Mouse (Mus musculus) embryo, embryonic 10 days (tissue): ENCODE measurements around the gene Nxt1.

ENCODE experiments used
- DNase-seq: peaks from one replicate; pipeline ENCODE4 v3.0.0-alpha.2; 2015; ENCODE audit warnings: low spot score

The Nxt1 gene

GRCm38 (mm10) chr2:148672199-148673096 is at the start of gene Nxt1:
Gene Nxt1 (plus strand): TSS chr2:148672601.
- peak; percentile 97 for DNase-seq

GRCm38 (mm10) chr2:148623067-148623466 is 49.3 kb upstream of the Nxt1 start:
- no peak for DNase-seq

GRCm38 (mm10) chr2:148624484-148624883 is 47.9 kb upstream of the Nxt1 start:
- DNase-seq, result no peak

GRCm38 (mm10) chr2:148627011-148627471 is 45.4 kb upstream of the Nxt1 start:
- no peak for DNase-seq

GRCm38 (mm10) chr2:148631011-148631410 is 41.4 kb upstream of the Nxt1 start:
- DNase-seq, result no peak

GRCm38 (mm10) chr2:148631602-148632001 is 40.8 kb upstream of the Nxt1 start:
- DNase-seq, result no peak

- DNase-seq, result no peak
These were observed 37.9 kb upstream of the Nxt1 start for GRCm38 (mm10) chr2:148634466-148634865.

GRCm38 (mm10) chr2:148642610-148643370 is 29.6 kb upstream of the Nxt1 start:
- no peak for DNase-seq

- no peak for DNase-seq
These were observed 27.9 kb upstream of the Nxt1 start for GRCm38 (mm10) chr2:148644421-148645000.

- DNase-seq, result peak; percentile 20
These were observed 21.6 kb upstream of the Nxt1 start for GRCm38 (mm10) chr2:148650587-148651357.

- peak; percentile 86 for DNase-seq
These were observed 17.4 kb upstream of the Nxt1 start for GRCm38 (mm10) chr2:148654961-148655360.

GRCm38 (mm10) chr2:148663458-148663857 is 8.9 kb upstream of the Nxt1 start:
- no peak for DNase-seq

- peak; percentile 92 for DNase-seq
These were observed 5.4 kb downstream of the Nxt1 start for GRCm38 (mm10) chr2:148677801-148678200.

- peak; percentile 77 for DNase-seq
These were observed 6.9 kb downstream of the Nxt1 start for GRCm38 (mm10) chr2:148679346-148679745.

- DNase-seq, result peak; percentile 100
These were observed 8.4 kb downstream of the Nxt1 start, which contains the start of gene Gzf1 for GRCm38 (mm10) chr2:148680775-148681291. Gene Gzf1 (plus strand): TSS chr2:148681023.

GRCm38 (mm10) chr2:148681461-148681891 is 9.1 kb downstream of the Nxt1 start:
- DNase-seq, result peak; percentile 61

- no peak for DNase-seq
These were observed 10.6 kb downstream of the Nxt1 start for GRCm38 (mm10) chr2:148683031-148683430.

- DNase-seq, result no peak
These were observed 12.6 kb downstream of the Nxt1 start for GRCm38 (mm10) chr2:148684972-148685371.

GRCm38 (mm10) chr2:148685709-148686108 is 13.3 kb downstream of the Nxt1 start:
- no peak for DNase-seq

GRCm38 (mm10) chr2:148686862-148687261 is 14.5 kb downstream of the Nxt1 start:
- no peak for DNase-seq

- DNase-seq, result no peak
These were observed 15.6 kb downstream of the Nxt1 start for GRCm38 (mm10) chr2:148687971-148688370.
